Mouse (Mus musculus): ENCODE results near the gene Gfod1. TPM values are rescaled to one million over a fixed set of nuclear protein-coding genes. Genes with fewer than 3 reads are reported as not detected.

Gene Gfod1
- polyA plus RNA-seq, 1 experiment: 6.5 TPM

DNA sequence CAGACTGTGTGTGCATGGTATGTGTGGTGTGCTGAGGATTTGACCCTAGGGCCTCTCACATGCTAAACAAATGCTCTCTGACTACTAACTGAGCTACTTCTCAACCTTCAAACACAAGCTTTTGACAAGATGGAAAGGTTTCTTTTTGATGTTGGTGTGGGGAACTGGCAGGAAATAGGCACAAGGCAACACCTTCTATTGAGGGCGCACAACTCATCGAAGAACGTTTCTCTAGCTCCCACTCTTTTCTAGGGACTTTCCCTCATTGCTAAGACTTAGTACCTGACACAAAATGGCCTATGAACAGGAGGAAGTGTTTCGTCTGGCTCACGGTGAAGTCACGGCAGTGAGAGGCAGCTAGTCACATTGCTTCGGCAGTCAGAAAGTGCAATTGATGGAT lies 126.7 kb downstream of the Gfod1 start:
- Histone ChIP-seq H3K79me2 (ENCODE audit: control insufficient read depth, insufficient read depth) (no peaks in the 10 kb centered on the region), H3K4me2 (ENCODE audit: low read depth) (no peak overlapping the region), H3K36me3 (ENCODE audit: control insufficient read depth, insufficient read depth) (no peaks in the 10 kb centered on the region), H3K27me3 (ENCODE audit: control insufficient read depth, insufficient read depth, insufficient read length) (no peaks in the 10 kb centered on the region), H3K4me3 (no peak overlapping the region), H3ac (ENCODE audit: control insufficient read depth, insufficient read length) (no peak overlapping the region)
- TF ChIP-seq MAX (IDR thresholded peaks at IDR 0.05; ENCODE audit: low read depth) (no peak), REST (IDR thresholded peaks at IDR 0.05; ENCODE audit: insufficient read depth, insufficient read length) (no peak), MYOD1 (IDR thresholded peaks at IDR 0.05; ENCODE audit: control insufficient read depth in 1 of 3, insufficient read length in 2 of 3, low read depth in 2 of 3) (no peak), E2F4 (IDR thresholded peaks at IDR 0.05; ENCODE audit: insufficient read depth) (no peak), SRF (IDR thresholded peaks at IDR 0.05; ENCODE audit: control insufficient read depth, insufficient read length, low read depth) (no peak)

DNA sequence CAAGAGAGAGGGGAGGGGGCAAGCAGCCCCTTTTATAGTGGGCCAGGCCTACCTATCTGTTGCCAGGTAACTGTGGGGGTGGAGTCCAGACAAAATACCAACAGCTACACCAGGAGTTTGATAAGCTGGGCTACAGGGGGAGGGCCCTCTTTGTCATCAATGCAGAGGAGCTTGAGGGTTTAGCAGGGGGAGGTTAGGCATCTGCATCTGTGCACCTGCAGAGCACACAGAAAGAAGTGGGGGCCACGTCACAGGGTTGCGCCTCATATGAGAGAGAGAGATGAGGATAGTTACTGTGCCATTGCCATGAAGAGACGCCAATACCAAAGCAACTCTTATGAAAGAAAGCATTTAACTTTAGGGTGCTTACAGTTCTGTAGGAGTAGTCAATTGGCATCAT lies 127.3 kb downstream of the Gfod1 start:
- TF ChIP-seq MYOG (IDR thresholded peaks at IDR 0.05; ENCODE audit: control insufficient read depth in 1 of 3, insufficient read depth in 1 of 3, insufficient read length in 2 of 3, low read depth in 2 of 3): no peak
- no peak for TF ChIP-seq E2F4 (IDR thresholded peaks at IDR 0.05; ENCODE audit: insufficient read depth)
- no peak for TF ChIP-seq POLR2AphosphoS2 (IDR thresholded peaks at IDR 0.05; ENCODE audit: insufficient read length, low read depth)
- TF ChIP-seq TCF12 (IDR thresholded peaks at IDR 0.05; ENCODE audit: insufficient read depth, poor library complexity, severe bottlenecking): no peak
- no peak for TF ChIP-seq REST (IDR thresholded peaks at IDR 0.05; ENCODE audit: insufficient read depth, insufficient read length)
- no peak for TF ChIP-seq USF1 (IDR thresholded peaks at IDR 0.05; ENCODE audit: low read depth)
- no peak for TF ChIP-seq MYOD1 (IDR thresholded peaks at IDR 0.05; ENCODE audit: control insufficient read depth in 1 of 3, insufficient read length in 2 of 3, low read depth in 2 of 3)
- no peak for TF ChIP-seq SRF (IDR thresholded peaks at IDR 0.05; ENCODE audit: control insufficient read depth, insufficient read length, low read depth)
- no peak for TF ChIP-seq POLR2A (IDR thresholded peaks at IDR 0.05; ENCODE audit: insufficient read length, low read depth)
- TF ChIP-seq MAX (IDR thresholded peaks at IDR 0.05; ENCODE audit: low read depth): no peak
- H3K27me3 ChIP-seq (ENCODE audit: control insufficient read depth, insufficient read depth, insufficient read length): no peaks in the 10 kb centered on the region

DNA sequence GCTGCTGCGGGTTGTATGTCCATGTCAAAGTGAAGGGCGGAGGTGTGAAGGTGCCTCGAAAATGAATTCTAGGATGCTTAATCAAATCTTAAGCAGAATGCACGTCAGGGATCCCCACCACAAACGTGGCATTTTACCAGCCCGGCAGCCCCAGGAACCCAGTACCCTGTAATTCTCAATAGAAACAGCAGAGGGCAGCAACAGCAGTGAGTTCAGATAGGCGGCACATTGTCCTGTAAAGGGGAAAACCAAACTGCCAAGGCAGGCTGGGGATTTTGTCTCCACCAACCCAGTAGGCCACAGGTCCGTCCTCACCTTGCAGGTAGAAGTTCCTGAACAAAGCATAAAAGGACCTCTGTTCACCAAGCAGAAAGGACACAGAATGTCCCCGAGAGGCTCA lies 130.7 kb downstream of the Gfod1 start:
- TF ChIP-seq MYOD1 (IDR thresholded peaks at IDR 0.05; ENCODE audit: control insufficient read depth in 1 of 3, insufficient read length in 2 of 3, low read depth in 2 of 3): no peak
- no peak for TF ChIP-seq TCF12 (IDR thresholded peaks at IDR 0.05; ENCODE audit: insufficient read depth, poor library complexity, severe bottlenecking)
- TF ChIP-seq MAX (IDR thresholded peaks at IDR 0.05; ENCODE audit: low read depth): no peak
- no peak for TF ChIP-seq REST (IDR thresholded peaks at IDR 0.05; ENCODE audit: insufficient read depth, insufficient read length)
- TF ChIP-seq MYOG (IDR thresholded peaks at IDR 0.05; ENCODE audit: control insufficient read depth in 1 of 3, insufficient read depth in 1 of 3, insufficient read length in 2 of 3, low read depth in 2 of 3): no peak
- TF ChIP-seq E2F4 (IDR thresholded peaks at IDR 0.05; ENCODE audit: insufficient read depth): no peak
- TF ChIP-seq TCF3 (IDR thresholded peaks at IDR 0.05; ENCODE audit: insufficient read length, low read depth): no peak
- no peak for TF ChIP-seq POLR2A (IDR thresholded peaks at IDR 0.05; ENCODE audit: insufficient read length, low read depth)
- no peak for TF ChIP-seq USF1 (IDR thresholded peaks at IDR 0.05; ENCODE audit: low read depth)
- TF ChIP-seq POLR2AphosphoS2 (IDR thresholded peaks at IDR 0.05; ENCODE audit: insufficient read length, low read depth): no peak
- TF ChIP-seq SRF (IDR thresholded peaks at IDR 0.05; ENCODE audit: control insufficient read depth, insufficient read length, low read depth): no peak
- no peak for TF ChIP-seq CEBPB (IDR thresholded peaks at IDR 0.05; ENCODE audit: insufficient read depth, poor library complexity, severe bottlenecking)
- Histone ChIP-seq H3K4me2 (ENCODE audit: low read depth) (peak overlapping the region; percentile 70), H3K79me2 (ENCODE audit: control insufficient read depth, insufficient read depth) (no peaks in the 10 kb centered on the region), H3ac (ENCODE audit: control insufficient read depth, insufficient read length) (no peak overlapping the region), H3K27me3 (ENCODE audit: control insufficient read depth, insufficient read depth, insufficient read length) (no peaks in the 10 kb centered on the region), H3K4me3 (no peak overlapping the region), H3K36me3 (ENCODE audit: control insufficient read depth, insufficient read depth) (peaks cover 3% of the 10 kb centered on the region)

More for the DNA sequence above, 127.3 kb downstream of the Gfod1 start:
- Histone ChIP-seq H3K79me2 (ENCODE audit: control insufficient read depth, insufficient read depth) (no peaks in the 10 kb centered on the region), H3K4me3 (no peak overlapping the region), H3K36me3 (ENCODE audit: control insufficient read depth, insufficient read depth) (no peaks in the 10 kb centered on the region), H3K4me2 (ENCODE audit: low read depth) (no peak overlapping the region), H3ac (ENCODE audit: control insufficient read depth, insufficient read length) (no peak overlapping the region)

DNA sequence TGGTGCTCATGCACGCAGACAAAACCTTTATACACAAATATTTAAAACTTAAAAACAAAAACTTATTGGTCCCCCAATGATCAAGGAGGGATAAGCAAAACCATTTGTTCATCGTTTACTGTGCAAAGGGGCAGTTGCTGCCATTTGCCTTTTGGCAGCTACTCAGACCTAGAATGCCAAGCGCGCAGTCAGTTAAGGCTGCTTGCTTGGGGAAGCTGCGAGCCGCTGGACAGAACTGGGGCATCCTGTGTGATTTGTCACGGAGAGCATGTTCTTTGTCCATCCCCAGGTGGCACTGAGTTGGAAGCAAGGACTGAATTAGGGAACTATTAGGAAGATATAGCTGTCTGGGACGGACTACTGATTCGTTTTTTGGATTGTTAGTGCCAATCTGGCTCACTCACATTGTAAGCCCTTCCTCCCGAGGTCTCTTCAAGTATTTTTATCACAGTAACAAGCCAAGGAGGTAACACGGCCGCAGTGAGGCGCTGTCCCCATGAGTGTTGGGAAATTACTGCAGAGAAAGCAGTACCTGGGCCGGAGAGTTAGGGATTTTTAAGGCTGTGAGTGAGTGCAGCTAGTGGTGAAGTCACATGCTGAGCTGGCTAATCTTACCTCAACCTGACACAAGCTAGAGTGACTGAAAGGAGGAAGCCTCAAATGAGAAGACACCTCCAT lies 131.8 kb downstream of the Gfod1 start:
- Histone ChIP-seq H3K36me3 (ENCODE audit: control insufficient read depth, insufficient read depth) (peaks cover 3% of the 10 kb centered on the region), H3K4me2 (ENCODE audit: low read depth) (peak overlapping the region; percentile 98), H3K27me3 (ENCODE audit: control insufficient read depth, insufficient read depth, insufficient read length) (no peaks in the 10 kb centered on the region), H3K4me3 (peak overlapping the region; percentile 89), H3K79me2 (ENCODE audit: control insufficient read depth, insufficient read depth) (no peaks in the 10 kb centered on the region), H3ac (ENCODE audit: control insufficient read depth, insufficient read length) (peak overlapping the region; percentile 57)
- TF ChIP-seq MAX (IDR thresholded peaks at IDR 0.05; ENCODE audit: low read depth) (no peak), CEBPB (IDR thresholded peaks at IDR 0.05; ENCODE audit: insufficient read depth, poor library complexity, severe bottlenecking) (no peak), E2F4 (IDR thresholded peaks at IDR 0.05; ENCODE audit: insufficient read depth) (no peak), MYOG (IDR thresholded peaks at IDR 0.05; ENCODE audit: control insufficient read depth in 1 of 3, insufficient read depth in 1 of 3, insufficient read length in 2 of 3, low read depth in 2 of 3) (no peak), POLR2A (IDR thresholded peaks at IDR 0.05; ENCODE audit: insufficient read length, low read depth) (no peak), TCF3 (IDR thresholded peaks at IDR 0.05; ENCODE audit: insufficient read length, low read depth) (no peak), REST (IDR thresholded peaks at IDR 0.05; ENCODE audit: insufficient read depth, insufficient read length) (no peak), TCF12 (IDR thresholded peaks at IDR 0.05; ENCODE audit: insufficient read depth, poor library complexity, severe bottlenecking) (no peak), MYOD1 (IDR thresholded peaks at IDR 0.05; ENCODE audit: control insufficient read depth in 1 of 3, insufficient read length in 2 of 3, low read depth in 2 of 3) (no peak), USF1 (IDR thresholded peaks at IDR 0.05; ENCODE audit: low read depth) (no peak), SRF (IDR thresholded peaks at IDR 0.05; ENCODE audit: control insufficient read depth, insufficient read length, low read depth) (no peak), POLR2AphosphoS2 (IDR thresholded peaks at IDR 0.05; ENCODE audit: insufficient read length, low read depth) (no peak)

Measured in myocyte (in vitro differentiated cells).